Mouse (Mus musculus): ENCODE data around the gene Gm20388.

DNA sequence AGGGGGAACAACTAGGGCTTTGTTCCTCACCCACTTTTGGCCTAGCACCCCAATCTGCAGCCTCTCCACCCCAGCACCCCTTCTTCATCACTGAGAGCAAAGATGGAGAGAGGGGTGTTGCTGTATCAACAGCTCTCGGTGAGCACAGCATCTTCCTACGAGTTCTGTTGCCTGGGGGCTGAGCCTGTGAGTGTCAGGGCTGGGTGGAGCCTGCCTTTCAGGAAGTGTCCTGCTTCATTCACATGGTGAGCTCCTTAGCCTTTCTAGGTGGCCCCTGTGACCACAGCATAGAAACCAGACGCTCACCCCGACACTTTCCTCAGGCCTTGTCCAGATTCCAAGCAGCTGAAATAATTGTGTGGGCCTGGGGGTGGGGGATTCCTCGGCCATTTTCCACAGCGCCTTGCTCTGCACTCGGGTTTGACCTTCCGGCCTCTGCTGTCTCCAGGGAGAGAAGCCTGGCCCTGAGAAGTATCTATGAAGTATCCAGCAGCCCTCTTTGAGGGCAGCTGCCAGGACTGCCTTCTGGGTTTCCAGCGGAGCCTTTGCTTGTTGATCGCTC, 2244.5 kb downstream of the Gm20388 start:
- TF ChIP-seq POLR2A (IDR thresholded peaks at IDR 0.05; ENCODE audit: extremely low read depth, insufficient read depth, low read length) (no peak), CTCF (IDR thresholded peaks at IDR 0.05; ENCODE audit: extremely low read depth, insufficient read depth, low read length) (no peak)

Measured in cortical plate, adult 2 months (tissue).